Mouse (Mus musculus) limb, embryonic 12.5 days (tissue): ENCODE data around the gene Spata3. TPM values are rescaled to one million over a fixed set of nuclear protein-coding genes. Genes with fewer than 3 reads are reported as not detected.
A peak's percentile ranks its signal among the peaks of the same experiment; 100 is the strongest.
"Not testable (repeated sequence)": the region's sequence is repeated elsewhere in the genome, so short reads cannot be mapped to it uniquely, and the experiment has no call there.

Experiments
- ATAC-seq: fragments of 200-750 bp; cut with Nextera tagmentation; 2 replicates; pipeline ENCODE4 v1.8.0; 2017; ENCODE audit warnings: low read depth, moderate TSS enrichment; ENCODE audit not compliant: insufficient number of reproducible peaks, insufficient read depth, low FRiP score, low TSS enrichment
- H3K27ac ChIP-seq: fragments of 300-500 bp; sonication (generic); 2 replicates; pipeline ENCODE4 v1.5.1; 2016; ENCODE audit warnings: mild to moderate bottlenecking, moderate library complexity
- H3K27me3 ChIP-seq: fragments of 300-500 bp; sonication (generic); 2 replicates; pipeline ENCODE4 v1.6.1; 2016; ENCODE audit warnings: mild to moderate bottlenecking, moderate library complexity
- H3K36me3 ChIP-seq: fragments of 300-500 bp; sonication (generic); 2 replicates; pipeline ENCODE4 v1.6.1; 2016; ENCODE audit warnings: mild to moderate bottlenecking, moderate library complexity
- H3K4me1 ChIP-seq: fragments of 300-500 bp; sonication (generic); replicated peaks from 2 replicates; pipeline ENCODE4 v1.6.1; 2016
- H3K4me2 ChIP-seq: fragments of 300-500 bp; sonication (generic); 2 replicates; pipeline ENCODE4 v1.6.1; 2016; ENCODE audit warnings: mild to moderate bottlenecking, moderate library complexity
- H3K4me3 ChIP-seq: fragments of 300-500 bp; sonication (generic); replicated peaks from 2 replicates; pipeline ENCODE4 v1.5.1; 2016; ENCODE audit warnings: mild to moderate bottlenecking
- H3K9ac ChIP-seq: fragments of 300-500 bp; sonication (generic); replicated peaks from 2 replicates; pipeline ENCODE4 v1.6.1; 2016; ENCODE audit warnings: mild to moderate bottlenecking, moderate library complexity
- H3K9me3 ChIP-seq: fragments of 300-500 bp; sonication (generic); 2 replicates; pipeline ENCODE4 v1.6.1; 2016; ENCODE audit warnings: mild to moderate bottlenecking, moderate library complexity
- WGBS: fragments of 180-500 bp; shearing (Covaris S2); methylation state at CpG from one replicate; pipeline ENCODE4 v1.1.7; 2016; 5-methylcytosine and 5-hydroxymethylcytosine counted together
- polyA plus RNA-seq: library from polyadenylated mRNA; unstranded; fragments of >200 nt; fragmentation: Nextera tagmentation; extraction: Ambion mirVana; gene quantifications from 2 replicates; pipeline ENCODE4 v1.2.1, GENCODE M21; 2016

The Spata3 gene
- polyA plus RNA-seq: not detected in 2 replicates

- Histone ChIP-seq H3K4me1 (peaks cover 11% of the 10 kb centered on the region; the same call in 1 of the 2 replicates), H3K27me3 (peaks cover 42% of the 10 kb centered on the region), H3K27ac (no peak within 1 kb of the TSS), H3K9me3 (no peaks in the 10 kb centered on the region), H3K9ac (no peak within 1 kb of the TSS), H3K4me2 (no peak within 1 kb of the TSS), H3K36me3 (no peaks in the 10 kb centered on the region), H3K4me3 (no peak within 1 kb of the TSS)
- WGBS: 86% methylated on average over 8 of the region's 8 CpGs
- no peak for ATAC-seq
Observed at GRCm38 (mm10) chr1:86016516-86016915, at the start of gene Spata3. TSS of gene Spata3 (plus strand) at chr1:86016816.

DNA sequence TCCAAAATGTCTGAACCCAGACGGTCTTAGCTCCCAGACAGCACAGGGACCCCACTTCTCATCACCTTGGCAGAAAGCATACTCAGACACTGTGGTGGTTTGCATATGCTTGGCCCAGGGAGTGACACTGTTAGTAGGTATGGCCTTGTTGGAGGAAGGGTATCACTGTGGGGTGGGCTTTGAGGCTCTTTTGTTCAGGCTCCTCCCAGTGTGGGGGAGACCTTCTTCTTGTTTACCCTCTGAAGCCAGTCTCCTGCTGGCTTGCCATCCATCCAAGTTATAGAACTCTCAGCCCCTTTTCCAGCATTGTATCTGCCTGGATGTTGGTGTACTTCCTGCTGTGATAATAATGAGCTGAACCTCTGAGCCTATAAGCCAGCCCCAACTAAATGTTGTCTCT is 47.5 kb upstream of the Spata3 start:
- Histone ChIP-seq H3K4me2 (no peak overlapping the region), H3K27ac (0 out of 2 replicates have a peak overlapping the region, but pooled peaks have one; percentile 45), H3K4me3 (no peak overlapping the region), H3K9ac (no peak overlapping the region), H3K9me3 (no peaks in the 10 kb centered on the region), H3K4me1 (no peaks in the 10 kb centered on the region), H3K36me3 (no peaks in the 10 kb centered on the region), H3K27me3 (no peaks in the 10 kb centered on the region)
- no peak for ATAC-seq
- WGBS: 63% methylated on average over 1 of the region's 1 CpGs

GRCm38 (mm10) chr1:85969519-85969918 is 47.1 kb upstream of the Spata3 start:
- Histone ChIP-seq H3K4me1 (no peaks in the 10 kb centered on the region), H3K36me3 (no peaks in the 10 kb centered on the region), H3K9ac (no peak overlapping the region), H3K4me3 (no peak overlapping the region), H3K27ac (0 out of 2 replicates have a peak overlapping the region, but pooled peaks have one; percentile 45), H3K4me2 (no peak overlapping the region), H3K9me3 (no peaks in the 10 kb centered on the region), H3K27me3 (no peaks in the 10 kb centered on the region)
- WGBS: 80% methylated on average over 1 of the region's 1 CpGs
- no peak for ATAC-seq

DNA sequence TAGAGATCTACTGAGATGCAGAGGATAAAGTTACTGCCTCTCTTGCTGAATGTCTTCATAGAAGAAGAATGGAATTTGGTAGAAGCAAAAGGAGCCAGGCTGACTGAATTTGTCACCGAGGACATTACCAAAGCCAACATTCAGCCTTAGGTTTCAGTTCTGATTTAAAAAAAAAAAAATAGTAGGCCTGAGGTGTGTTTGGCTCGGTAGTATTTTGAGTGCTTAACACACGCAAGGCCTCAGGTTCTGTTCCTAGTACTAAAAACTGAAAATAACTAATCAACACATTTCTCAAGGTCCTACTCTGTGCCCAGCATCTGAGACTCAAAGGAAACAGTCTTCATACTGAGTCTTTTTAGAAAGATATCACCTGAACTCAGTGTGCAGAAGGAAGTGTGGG is 45.5 kb upstream of the Spata3 start:
- Histone ChIP-seq H3K36me3 (no peaks in the 10 kb centered on the region), H3K27ac (no peak overlapping the region), H3K4me1 (no peaks in the 10 kb centered on the region), H3K4me3 (no peak overlapping the region), H3K9me3 (no peaks in the 10 kb centered on the region), H3K9ac (no peak overlapping the region), H3K4me2 (no peak overlapping the region), H3K27me3 (no peaks in the 10 kb centered on the region)
- ATAC-seq: no peak
- 89% methylated on average over 3 of the region's 3 CpGs for WGBS

DNA sequence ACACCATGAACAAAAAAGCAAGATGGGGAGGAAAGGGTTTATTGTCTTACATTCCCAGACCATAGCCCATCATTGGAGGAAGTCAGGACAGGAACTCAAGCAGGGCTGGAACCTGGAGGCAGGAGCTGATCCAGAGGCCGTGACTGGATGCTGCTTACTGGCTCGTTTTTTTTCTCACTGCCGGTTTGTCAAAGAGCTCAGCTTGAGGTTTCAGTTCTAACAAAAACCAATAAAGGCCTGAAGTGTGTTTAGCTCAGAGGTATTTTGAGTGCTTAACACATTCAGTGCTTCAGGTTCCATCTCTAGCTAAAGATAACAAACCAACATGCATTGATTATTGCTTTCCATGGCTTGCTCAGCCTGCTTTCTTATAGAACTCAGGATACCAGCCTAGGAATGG is 44.3 kb upstream of the Spata3 start:
- no peak for ATAC-seq
- WGBS: 70% methylated on average over 3 of the region's 3 CpGs

DNA sequence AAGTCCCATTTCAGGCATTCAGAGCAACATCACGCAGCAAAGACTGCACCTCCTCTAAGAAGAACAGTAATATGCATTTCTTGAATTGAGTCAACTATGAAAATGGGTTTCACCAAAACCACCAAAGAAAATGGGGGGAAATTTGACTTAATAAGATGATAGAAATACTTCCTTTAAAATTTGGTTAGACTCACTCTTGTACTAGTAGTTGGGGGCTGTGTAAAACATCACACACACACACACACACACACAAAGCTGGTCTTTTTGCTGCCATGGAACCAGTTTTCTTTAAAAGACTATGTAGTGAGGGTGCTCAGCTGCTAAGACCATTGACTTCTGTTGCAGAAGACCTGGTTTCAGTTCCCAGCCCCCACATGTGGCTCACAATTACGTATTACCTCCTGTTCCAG is 43.1 kb upstream of the Spata3 start:
- WGBS: 84% methylated on average over 2 of the region's 2 CpGs

More for the DNA sequence above, 44.3 kb upstream of the Spata3 start:
- no peaks in the 10 kb centered on the region for H3K27me3 ChIP-seq
- H3K27ac ChIP-seq: no peak overlapping the region
- no peaks in the 10 kb centered on the region for H3K9me3 ChIP-seq
- H3K4me3 ChIP-seq: no peak overlapping the region
- H3K9ac ChIP-seq: no peak overlapping the region
- no peaks in the 10 kb centered on the region for H3K36me3 ChIP-seq
- H3K4me1 ChIP-seq: no peaks in the 10 kb centered on the region
- H3K4me2 ChIP-seq: no peak overlapping the region

GRCm38 (mm10) chr1:85977709-85978108 is 38.9 kb upstream of the Spata3 start:
- no peak for ATAC-seq
- Histone ChIP-seq H3K9me3 (no peaks in the 10 kb centered on the region), H3K9ac (no peak overlapping the region), H3K36me3 (no peaks in the 10 kb centered on the region), H3K4me1 (no peaks in the 10 kb centered on the region), H3K27ac (no peak overlapping the region), H3K4me2 (no peak overlapping the region), H3K27me3 (no peaks in the 10 kb centered on the region), H3K4me3 (no peak overlapping the region)
- 65% methylated on average over 3 of the region's 3 CpGs for WGBS

More for the DNA sequence above, 43.1 kb upstream of the Spata3 start:
- no peaks in the 10 kb centered on the region for H3K36me3 ChIP-seq
- H3K4me3 ChIP-seq: no peak overlapping the region
- H3K4me2 ChIP-seq: no peak overlapping the region
- H3K4me1 ChIP-seq: no peaks in the 10 kb centered on the region
- no peaks in the 10 kb centered on the region for H3K9me3 ChIP-seq
- H3K27ac ChIP-seq: no peak overlapping the region
- ATAC-seq: no peak
- H3K27me3 ChIP-seq: no peaks in the 10 kb centered on the region
- no peak overlapping the region for H3K9ac ChIP-seq

DNA sequence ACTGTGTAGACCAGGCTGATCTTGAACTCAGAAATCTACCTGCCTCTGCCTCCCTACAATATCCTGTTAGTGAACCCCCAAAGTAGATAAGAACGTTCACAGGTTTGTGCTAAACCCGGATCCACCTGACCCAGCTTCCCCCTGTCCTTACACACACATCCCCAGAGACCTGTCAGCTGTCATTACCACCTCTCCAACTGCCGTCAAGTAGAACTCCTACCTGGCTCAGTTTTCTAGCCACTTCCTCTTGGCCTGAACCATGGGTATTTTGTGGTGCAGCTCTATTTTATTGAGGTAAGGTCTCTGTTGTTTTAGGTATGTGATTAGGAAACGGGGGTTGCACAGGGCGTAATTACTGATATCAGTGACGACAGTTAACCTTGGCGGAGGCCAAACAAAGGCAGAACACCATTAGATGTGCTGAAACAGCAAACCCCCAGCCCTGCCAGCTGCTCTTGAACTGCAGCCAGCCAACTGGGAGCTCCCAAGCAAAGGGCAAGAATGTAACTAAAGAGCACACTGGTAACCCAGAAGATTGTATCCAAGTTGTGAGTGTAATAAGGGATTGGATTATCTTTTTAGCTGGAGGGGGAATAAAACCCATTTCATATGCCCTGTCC is 34.8 kb upstream of the Spata3 start:
- H3K4me3 ChIP-seq: no peak overlapping the region
- H3K9ac ChIP-seq: no peak overlapping the region
- H3K9me3 ChIP-seq: no peaks in the 10 kb centered on the region
- 63% methylated on average over 7 of the region's 7 CpGs for WGBS
- H3K4me1 ChIP-seq: no peaks in the 10 kb centered on the region
- ATAC-seq: no peak
- H3K27me3 ChIP-seq: no peaks in the 10 kb centered on the region
- H3K27ac ChIP-seq: no peak overlapping the region
- no peaks in the 10 kb centered on the region for H3K36me3 ChIP-seq
- no peak overlapping the region for H3K4me2 ChIP-seq

DNA sequence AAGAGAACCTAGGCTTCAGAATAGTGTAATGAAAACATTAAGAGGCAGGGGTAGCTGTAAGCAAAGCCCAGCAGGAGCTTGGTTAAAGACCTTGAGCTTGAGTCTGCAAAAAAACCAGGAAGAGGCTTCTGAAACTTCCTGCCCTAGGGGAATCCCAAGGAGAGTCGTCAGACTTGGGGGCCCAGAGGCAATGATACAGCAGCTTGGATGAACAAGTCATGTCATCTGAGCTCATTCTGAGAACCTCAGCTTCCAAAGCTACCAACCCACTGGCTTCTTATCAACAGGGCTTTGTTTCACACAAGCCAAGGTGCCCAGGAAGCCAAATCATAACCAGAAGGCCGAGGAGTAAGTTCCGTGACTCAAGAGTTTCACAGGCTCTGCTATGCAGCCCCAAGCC is 30.8 kb upstream of the Spata3 start:
- Histone ChIP-seq H3K9ac (no peak overlapping the region), H3K4me3 (no peak overlapping the region), H3K9me3 (no peaks in the 10 kb centered on the region), H3K4me2 (no peak overlapping the region), H3K4me1 (no peaks in the 10 kb centered on the region), H3K27ac (no peak overlapping the region), H3K27me3 (no peaks in the 10 kb centered on the region), H3K36me3 (no peaks in the 10 kb centered on the region)
- WGBS: 77% methylated on average over 3 of the region's 3 CpGs
- ATAC-seq: no peak

GRCm38 (mm10) chr1:85988351-85988750 is 28.3 kb upstream of the Spata3 start:
- H3K36me3 ChIP-seq: no peaks in the 10 kb centered on the region
- no peak overlapping the region for H3K27ac ChIP-seq
- no peaks in the 10 kb centered on the region for H3K4me1 ChIP-seq
- H3K4me2 ChIP-seq: no peak overlapping the region
- H3K27me3 ChIP-seq: no peaks in the 10 kb centered on the region
- no peak overlapping the region for H3K4me3 ChIP-seq
- H3K9me3 ChIP-seq: no peaks in the 10 kb centered on the region
- 80% methylated on average over 4 of the region's 4 CpGs for WGBS
- no peak overlapping the region for H3K9ac ChIP-seq
- no peak for ATAC-seq

DNA sequence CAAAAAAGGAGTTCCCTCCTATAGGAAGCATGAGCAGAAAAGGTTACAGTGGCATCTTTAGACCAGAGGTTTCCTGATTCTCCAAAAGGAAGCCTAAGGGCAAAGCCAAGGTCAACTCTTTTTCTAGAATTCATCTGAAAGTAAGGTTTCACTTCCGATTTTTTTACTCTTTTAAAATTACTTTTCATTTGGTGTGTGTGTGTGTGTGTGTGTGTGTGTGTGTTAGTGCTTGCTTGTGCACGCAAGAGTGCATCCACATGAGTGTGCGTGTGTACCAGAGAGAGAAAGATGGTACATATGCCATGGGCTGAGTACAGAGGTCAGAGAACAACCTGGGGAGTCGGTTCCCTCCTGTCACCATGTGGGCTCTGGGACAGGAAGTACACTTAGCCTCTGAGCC is 27.7 kb upstream of the Spata3 start:
- not testable (repeated sequence) for H3K9ac ChIP-seq, ATAC-seq, H3K9me3 ChIP-seq, H3K4me1 ChIP-seq, H3K36me3 ChIP-seq, H3K27me3 ChIP-seq, H3K4me3 ChIP-seq, H3K27ac ChIP-seq, H3K4me2 ChIP-seq
- 81% methylated on average over 4 of the region's 4 CpGs for WGBS

DNA sequence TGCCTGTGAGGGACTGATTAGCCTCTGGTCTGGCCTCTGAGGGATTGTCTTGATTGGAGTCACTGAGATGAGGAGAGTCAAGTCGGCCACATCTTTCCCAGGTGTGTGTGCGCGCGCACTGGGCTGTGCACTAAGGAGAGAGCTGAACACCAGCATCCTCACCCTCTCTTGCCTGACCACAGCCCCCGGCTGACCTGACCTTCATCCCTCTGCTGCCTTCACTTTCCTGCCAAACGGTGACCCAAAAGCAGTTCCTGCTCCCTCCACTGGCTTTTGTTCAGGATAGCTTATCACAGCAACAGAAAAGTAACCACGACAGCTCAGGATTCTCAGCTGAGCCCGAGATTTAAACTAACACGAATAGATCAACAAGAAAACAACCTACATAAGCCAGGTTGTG is 24.4 kb upstream of the Spata3 start:
- H3K4me2 ChIP-seq: no peak overlapping the region
- 84% methylated on average over 9 of the region's 9 CpGs for WGBS
- H3K27ac ChIP-seq: no peak overlapping the region
- H3K4me1 ChIP-seq: no peaks in the 10 kb centered on the region
- no peaks in the 10 kb centered on the region for H3K36me3 ChIP-seq
- H3K9ac ChIP-seq: no peak overlapping the region
- H3K4me3 ChIP-seq: no peak overlapping the region
- no peaks in the 10 kb centered on the region for H3K27me3 ChIP-seq
- ATAC-seq: no peak
- H3K9me3 ChIP-seq: no peaks in the 10 kb centered on the region
